Mouse (Mus musculus): ENCODE data around the gene Agpat3. TPM values are rescaled to one million over a fixed set of nuclear protein-coding genes. Genes with fewer than 3 reads are reported as not detected.

Gene Agpat3
- polyA plus RNA-seq, 2 experiments, result 14.5 to 21.0 TPM

- H3K4me2 ChIP-seq (ENCODE audit: low read depth), result no peak overlapping the region
- H3K36me3 ChIP-seq (replicated peaks; ENCODE audit: control insufficient read depth, insufficient read depth, low read depth), result no peaks in the 10 kb centered on the region
- ATAC-seq (ENCODE audit: insufficient read depth) (no peak), DNase-seq (ENCODE audit: low read depth in 3 of 3, low spot score in 3 of 3) (no peak)
- H3K9me3 ChIP-seq (ENCODE audit: control insufficient read depth, low read length), result no peaks in the 10 kb centered on the region
- WGBS (ENCODE audit: insufficient replicate concordance), result 24% methylated on average over 5 of the region's 5 CpGs
- H3K4me1 ChIP-seq (replicated peaks; ENCODE audit: control insufficient read depth in 2 of 2, insufficient read depth in 2 of 2, low read length in 1 of 2), result 0 out of 4 replicates have a peak, but pooled peaks cover 0 to 3% of the 10 kb centered on the region in 2 experiments
- no peaks in the 10 kb centered on the region for H3K27me3 ChIP-seq (ENCODE audit: control insufficient read depth, insufficient read depth, low read length)
- H3K27ac ChIP-seq, result no peak overlapping the region
- H3K9ac ChIP-seq (replicated peaks), result no peak overlapping the region
- no peak overlapping the region for H3K4me3 ChIP-seq (ENCODE audit: insufficient read depth in 1 of 2, low read depth in 2 of 2, low read length in 2 of 2)
- TF ChIP-seq EP300 (IDR thresholded peaks at IDR 0.05; ENCODE audit: low read depth), result no peak
- no peak for TF ChIP-seq CTCF (IDR thresholded peaks at IDR 0.05; ENCODE audit: low read depth)
These were observed 41.5 kb downstream of the Agpat3 start for GRCm38 (mm10) chr10:78310747-78311267.

GRCm38 (mm10) chr10:78308617-78309016 lies 43.7 kb downstream of the Agpat3 start:
- H3K4me2 ChIP-seq (ENCODE audit: low read depth), result no peak overlapping the region
- H3K4me3 ChIP-seq (ENCODE audit: insufficient read depth in 1 of 2, low read depth in 2 of 2, low read length in 2 of 2), result no peak overlapping the region
- H3K27me3 ChIP-seq (ENCODE audit: control insufficient read depth, insufficient read depth, low read length), result no peaks in the 10 kb centered on the region
- no peaks in the 10 kb centered on the region for H3K36me3 ChIP-seq (replicated peaks; ENCODE audit: control insufficient read depth, insufficient read depth, low read depth)
- no peak for ATAC-seq (ENCODE audit: insufficient read depth)
- no peak for TF ChIP-seq EP300 (IDR thresholded peaks at IDR 0.05; ENCODE audit: low read depth)
- no peak for TF ChIP-seq CTCF (IDR thresholded peaks at IDR 0.05; ENCODE audit: low read depth)
- no peak overlapping the region for H3K27ac ChIP-seq
- no peak overlapping the region for H3K9ac ChIP-seq (replicated peaks)
- no peaks in the 10 kb centered on the region for H3K9me3 ChIP-seq (ENCODE audit: control insufficient read depth, low read length)
- DNase-seq (ENCODE audit: low read depth in 3 of 3, low spot score in 3 of 3), result no peak
- 0 out of 4 replicates have a peak, but pooled peaks cover 0 to 3% of the 10 kb centered on the region in 2 experiments for H3K4me1 ChIP-seq (replicated peaks; ENCODE audit: control insufficient read depth in 2 of 2, insufficient read depth in 2 of 2, low read length in 1 of 2)
- WGBS (ENCODE audit: insufficient replicate concordance), result 42% methylated on average over 2 of the region's 2 CpGs

DNA sequence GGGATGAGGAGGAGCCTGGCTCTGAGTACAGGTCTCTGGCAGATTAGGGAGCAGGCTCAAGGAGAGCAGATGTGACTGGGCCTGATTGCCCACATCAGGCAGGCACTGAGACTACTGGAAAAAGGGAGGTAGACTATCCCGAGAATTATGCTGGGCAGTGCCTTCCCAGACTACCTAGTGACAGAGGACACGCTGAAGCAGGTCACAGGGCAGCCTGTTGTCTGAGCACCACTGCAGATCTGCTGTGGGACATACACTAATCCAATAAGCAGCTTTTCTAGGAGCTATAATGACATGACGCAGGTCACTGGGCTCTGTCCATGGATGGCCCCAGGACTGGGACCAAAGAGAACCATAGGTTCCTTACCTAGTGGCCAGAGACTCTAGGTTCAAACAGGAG lies 44.9 kb downstream of the Agpat3 start:
- no peak overlapping the region for H3K4me2 ChIP-seq (ENCODE audit: low read depth)
- no peak for TF ChIP-seq CTCF (IDR thresholded peaks at IDR 0.05; ENCODE audit: low read depth)
- TF ChIP-seq EP300 (IDR thresholded peaks at IDR 0.05; ENCODE audit: low read depth), result no peak
- no peak for ATAC-seq (ENCODE audit: insufficient read depth)

GRCm38 (mm10) chr10:78306027-78306426 lies 46.3 kb downstream of the Agpat3 start:
- TF ChIP-seq EP300 (IDR thresholded peaks at IDR 0.05; ENCODE audit: low read depth) (no peak), CTCF (IDR thresholded peaks at IDR 0.05; ENCODE audit: low read depth) (no peak)
- ATAC-seq (ENCODE audit: insufficient read depth) (no peak), DNase-seq (ENCODE audit: low read depth in 3 of 3, low spot score in 3 of 3) (no peak)
- Histone ChIP-seq H3K36me3 (replicated peaks; ENCODE audit: control insufficient read depth, insufficient read depth, low read depth) (no peaks in the 10 kb centered on the region), H3K27ac (no peak overlapping the region), H3K9me3 (ENCODE audit: control insufficient read depth, low read length) (no peaks in the 10 kb centered on the region), H3K4me1 (replicated peaks; ENCODE audit: control insufficient read depth in 2 of 2, insufficient read depth in 2 of 2, low read length in 1 of 2) (0 out of 4 replicates have a peak, but pooled peaks cover 0 to 3% of the 10 kb centered on the region in 2 experiments), H3K27me3 (ENCODE audit: control insufficient read depth, insufficient read depth, low read length) (no peaks in the 10 kb centered on the region), H3K4me2 (ENCODE audit: low read depth) (no peak overlapping the region), H3K9ac (replicated peaks) (no peak overlapping the region), H3K4me3 (ENCODE audit: insufficient read depth in 1 of 2, low read depth in 2 of 2, low read length in 2 of 2) (no peak overlapping the region)
- WGBS (ENCODE audit: insufficient replicate concordance), result 51% methylated on average over 4 of the region's 4 CpGs

More for the DNA sequence above, 44.9 kb downstream of the Agpat3 start:
- WGBS (ENCODE audit: insufficient replicate concordance), result 55% methylated on average over 3 of the region's 3 CpGs
- Histone ChIP-seq H3K4me3 (ENCODE audit: insufficient read depth in 1 of 2, low read depth in 2 of 2, low read length in 2 of 2) (no peak overlapping the region), H3K9me3 (ENCODE audit: control insufficient read depth, low read length) (no peaks in the 10 kb centered on the region), H3K4me1 (replicated peaks; ENCODE audit: control insufficient read depth in 2 of 2, insufficient read depth in 2 of 2, low read length in 1 of 2) (0 out of 4 replicates have a peak, but pooled peaks cover 0 to 3% of the 10 kb centered on the region in 2 experiments), H3K27me3 (ENCODE audit: control insufficient read depth, insufficient read depth, low read length) (no peaks in the 10 kb centered on the region), H3K27ac (no peak overlapping the region), H3K9ac (replicated peaks) (no peak overlapping the region), H3K36me3 (replicated peaks; ENCODE audit: control insufficient read depth, insufficient read depth, low read depth) (no peaks in the 10 kb centered on the region)
- no peak for DNase-seq (ENCODE audit: low read depth in 3 of 3, low spot score in 3 of 3)

- TF ChIP-seq EP300 (IDR thresholded peaks at IDR 0.05; ENCODE audit: low read depth) (no peak), CTCF (IDR thresholded peaks at IDR 0.05; ENCODE audit: low read depth) (no peak)
- no peak for ATAC-seq (ENCODE audit: insufficient read depth)
- Histone ChIP-seq H3K4me2 (ENCODE audit: low read depth) (no peak overlapping the region), H3K27ac (no peak overlapping the region), H3K27me3 (ENCODE audit: control insufficient read depth, insufficient read depth, low read length) (no peaks in the 10 kb centered on the region), H3K9ac (replicated peaks) (no peak overlapping the region), H3K4me3 (ENCODE audit: insufficient read depth in 1 of 2, low read depth in 2 of 2, low read length in 2 of 2) (no peak overlapping the region), H3K4me1 (replicated peaks; ENCODE audit: control insufficient read depth in 2 of 2, insufficient read depth in 2 of 2, low read length in 1 of 2) (0 out of 4 replicates have a peak, but pooled peaks cover 0 to 3% of the 10 kb centered on the region in 2 experiments), H3K36me3 (replicated peaks; ENCODE audit: control insufficient read depth, insufficient read depth, low read depth) (no peaks in the 10 kb centered on the region), H3K9me3 (ENCODE audit: control insufficient read depth, low read length) (no peaks in the 10 kb centered on the region)
- 39% methylated on average over 3 of the region's 3 CpGs for WGBS (ENCODE audit: insufficient replicate concordance)
- no peak for DNase-seq (ENCODE audit: low read depth in 3 of 3, low spot score in 3 of 3)
These were observed 47.3 kb downstream of the Agpat3 start for GRCm38 (mm10) chr10:78304996-78305395.
